Mouse (Mus musculus): ENCODE measurements at regions not wholly inside any gene's neighbourhood (a gene's known extent, or its start where the extent isn't known, plus 50 kb on each side); places are given as distances from the start of the nearest gene placed in this dataset.
"Not testable (repeated sequence)": the region's sequence is repeated elsewhere in the genome, so short reads cannot be mapped to it uniquely, and the experiment has no call there.

DNA sequence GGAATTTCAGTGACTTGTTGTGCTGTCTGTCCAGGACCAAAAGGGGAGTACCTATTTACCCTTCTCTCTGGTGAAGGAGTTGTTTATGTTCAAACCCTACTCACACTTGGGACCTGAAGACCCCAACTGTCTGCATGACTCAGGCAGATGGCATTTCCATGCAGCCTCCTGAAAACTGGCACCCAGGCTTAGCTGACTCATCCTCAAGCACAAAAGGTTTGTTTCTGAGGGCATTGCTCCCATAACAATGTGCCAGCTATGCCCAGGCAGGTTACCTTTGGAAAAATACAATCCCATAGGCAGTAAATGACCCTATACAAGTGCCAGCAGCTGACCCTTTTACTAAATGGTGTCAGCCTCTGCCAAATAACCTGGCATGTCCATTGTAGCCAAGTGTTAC is 1579.9 kb downstream of the Efna5 start:
- no peaks in the 10 kb centered on the region for H3K27me3 ChIP-seq (ENCODE audit: insufficient read depth, low read length)
- DNase-seq (ENCODE audit: low spot score): no peak
- H3K4me3 ChIP-seq (ENCODE audit: low read length): no peak overlapping the region
- ATAC-seq: no peak
- TF ChIP-seq CTCF (IDR thresholded peaks at IDR 0.05; ENCODE audit: low read depth): no peak
- no peaks in the 10 kb centered on the region for H3K36me3 ChIP-seq (ENCODE audit: insufficient read depth, low read length)
- H3K9me3 ChIP-seq (ENCODE audit: low read length): no peaks in the 10 kb centered on the region
- H3K27ac ChIP-seq: no peak overlapping the region
- peaks cover 3% of the 10 kb centered on the region; the same call in 1 of the 2 replicates for H3K4me1 ChIP-seq (ENCODE audit: insufficient read depth, low read length)
- H3K4me2 ChIP-seq (ENCODE audit: low read depth, low read length): no peak overlapping the region
- H3K9ac ChIP-seq (replicated peaks; ENCODE audit: low read length): no peak overlapping the region

DNA sequence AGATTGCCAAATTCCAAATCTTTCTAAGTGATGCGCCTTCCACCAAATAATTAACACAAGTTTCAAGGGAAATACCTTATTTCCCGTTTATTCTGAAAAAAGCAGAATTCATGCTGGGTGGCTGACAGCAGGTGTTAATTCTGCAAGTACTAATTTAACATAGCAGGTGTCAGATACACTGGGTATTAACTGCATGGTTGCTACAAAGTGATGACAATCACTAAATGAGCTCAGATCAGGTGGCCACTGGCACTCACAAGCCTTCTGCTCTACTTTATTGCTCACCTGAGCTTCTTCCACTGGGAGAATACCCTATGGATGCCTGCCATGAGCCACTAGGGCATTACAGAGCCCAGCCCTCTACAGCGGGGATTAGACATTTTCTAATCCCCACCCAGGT is 1590.0 kb downstream of the Efna5 start:
- ATAC-seq: no peak
- Histone ChIP-seq H3K4me3 (ENCODE audit: low read length) (no peak overlapping the region), H3K4me2 (ENCODE audit: low read depth, low read length) (no peak overlapping the region), H3K27me3 (ENCODE audit: insufficient read depth, low read length) (no peaks in the 10 kb centered on the region), H3K9ac (replicated peaks; ENCODE audit: low read length) (no peak overlapping the region), H3K27ac (no peak overlapping the region), H3K9me3 (ENCODE audit: low read length) (no peaks in the 10 kb centered on the region), H3K4me1 (ENCODE audit: insufficient read depth, low read length) (no peaks in the 10 kb centered on the region), H3K36me3 (ENCODE audit: insufficient read depth, low read length) (no peaks in the 10 kb centered on the region)
- DNase-seq (ENCODE audit: low spot score): peak; percentile 23
- no peak for TF ChIP-seq CTCF (IDR thresholded peaks at IDR 0.05; ENCODE audit: low read depth)
- WGBS: 62% methylated on average over 3 of the region's 3 CpGs

DNA sequence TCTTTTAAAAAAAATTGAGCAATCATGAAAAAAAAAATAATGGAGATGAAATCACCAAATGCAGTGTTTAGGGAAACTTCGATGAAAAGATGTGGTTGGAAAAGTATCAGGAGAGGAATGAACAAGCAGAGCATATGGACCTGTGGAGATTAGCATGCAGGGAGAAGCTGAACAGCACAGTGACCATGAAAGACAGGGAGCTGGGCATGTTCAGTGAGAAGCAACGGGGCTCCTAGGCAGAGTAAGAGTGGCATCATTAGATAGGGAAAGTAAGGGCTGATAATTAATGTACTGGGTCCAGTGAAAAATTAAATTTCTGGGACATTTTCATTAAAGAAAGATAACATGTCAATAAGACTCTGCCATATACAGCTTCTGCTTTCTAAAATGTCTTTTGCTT is 1592.5 kb downstream of the Efna5 start:
- 58% methylated on average over 2 of the region's 2 CpGs for WGBS
- no peak overlapping the region for H3K9ac ChIP-seq (replicated peaks; ENCODE audit: low read length)
- no peak for DNase-seq (ENCODE audit: low spot score)

DNA sequence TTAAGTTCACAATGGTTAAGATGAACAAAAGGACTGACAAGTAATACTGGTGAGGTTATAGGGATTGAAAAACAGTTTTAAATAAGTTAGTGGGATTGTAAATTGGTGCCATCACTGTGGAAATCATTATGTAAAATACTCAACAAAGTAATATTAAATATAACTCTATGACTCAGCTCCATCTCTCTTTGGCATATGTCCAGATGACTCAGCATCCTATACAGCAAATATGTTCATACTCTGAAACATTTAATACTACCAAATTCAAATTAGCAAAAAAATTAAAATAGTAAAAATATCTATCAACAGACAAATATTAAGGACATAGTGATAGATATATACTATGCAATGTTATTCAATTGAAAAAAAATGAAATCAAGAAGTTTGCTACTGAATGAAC is 1607.5 kb downstream of the Efna5 start:
- Histone ChIP-seq H3K27ac (no peak overlapping the region), H3K27me3 (ENCODE audit: insufficient read depth, low read length) (no peaks in the 10 kb centered on the region), H3K36me3 (ENCODE audit: insufficient read depth, low read length) (no peaks in the 10 kb centered on the region), H3K4me3 (ENCODE audit: low read length) (no peak overlapping the region), H3K9ac (replicated peaks; ENCODE audit: low read length) (no peak overlapping the region), H3K4me1 (ENCODE audit: insufficient read depth, low read length) (no peaks in the 10 kb centered on the region), H3K9me3 (ENCODE audit: low read length) (no peaks in the 10 kb centered on the region), H3K4me2 (ENCODE audit: low read depth, low read length) (no peak overlapping the region)
- ATAC-seq (no peak), DNase-seq (ENCODE audit: low spot score) (no peak)
- TF ChIP-seq CTCF (IDR thresholded peaks at IDR 0.05; ENCODE audit: low read depth): no peak

More for the DNA sequence above, 1592.5 kb downstream of the Efna5 start:
- no peak for ATAC-seq
- Histone ChIP-seq H3K4me1 (ENCODE audit: insufficient read depth, low read length) (no peaks in the 10 kb centered on the region), H3K36me3 (ENCODE audit: insufficient read depth, low read length) (no peaks in the 10 kb centered on the region), H3K9me3 (ENCODE audit: low read length) (no peaks in the 10 kb centered on the region), H3K4me3 (ENCODE audit: low read length) (no peak overlapping the region), H3K27me3 (ENCODE audit: insufficient read depth, low read length) (no peaks in the 10 kb centered on the region), H3K4me2 (ENCODE audit: low read depth, low read length) (no peak overlapping the region), H3K27ac (no peak overlapping the region)
- no peak for TF ChIP-seq CTCF (IDR thresholded peaks at IDR 0.05; ENCODE audit: low read depth)

DNA sequence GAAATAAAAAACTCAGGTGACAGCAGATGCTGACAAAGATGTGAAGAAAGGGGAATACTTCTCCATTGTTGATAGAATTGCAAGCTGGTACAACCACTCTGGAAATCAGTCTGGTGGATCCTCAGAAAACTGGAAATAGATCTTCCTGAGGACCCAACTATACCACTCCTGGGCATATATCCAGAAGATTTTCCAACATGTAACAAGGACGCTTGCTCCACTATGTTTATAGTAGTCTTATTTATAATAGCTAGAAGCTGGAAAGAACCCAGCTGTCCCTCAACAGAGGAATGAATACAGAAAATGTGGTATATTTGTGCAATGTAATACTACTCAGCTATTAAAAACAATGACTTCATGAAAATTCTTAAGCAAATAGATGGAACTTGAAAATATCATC is 1624.6 kb downstream of the Efna5 start:
- H3K4me3 ChIP-seq (ENCODE audit: low read length); H3K36me3 ChIP-seq (ENCODE audit: insufficient read depth, low read length); H3K4me2 ChIP-seq (ENCODE audit: low read depth, low read length); H3K27me3 ChIP-seq (ENCODE audit: insufficient read depth, low read length); ATAC-seq; H3K9me3 ChIP-seq (ENCODE audit: low read length); H3K9ac ChIP-seq (replicated peaks; ENCODE audit: low read length); DNase-seq (ENCODE audit: low spot score); H3K27ac ChIP-seq; H3K4me1 ChIP-seq (ENCODE audit: insufficient read depth, low read length): not testable (repeated sequence)
- WGBS: 68% methylated on average over 1 of the region's 1 CpGs

DNA sequence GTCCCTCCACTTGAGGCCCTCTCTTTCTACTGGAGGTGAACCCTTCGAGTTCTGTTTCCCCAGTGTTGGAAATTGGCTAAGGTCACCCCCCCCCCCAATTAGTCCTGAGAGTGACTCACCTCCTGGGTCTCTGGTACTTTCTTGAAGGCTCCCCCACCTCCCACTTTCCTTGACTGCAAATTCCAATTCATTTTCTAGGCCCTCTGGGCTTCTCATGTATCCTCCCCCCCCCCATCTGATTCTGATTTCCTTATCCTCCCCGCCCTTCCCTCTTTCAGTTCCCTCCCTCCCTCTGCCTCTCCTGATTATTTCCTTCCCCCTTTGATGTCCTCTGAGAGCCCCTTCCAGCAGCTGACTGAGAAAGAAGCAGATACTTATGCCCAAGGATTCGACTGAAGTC is 1632.7 kb downstream of the Efna5 start:
- Histone ChIP-seq H3K4me2 (ENCODE audit: low read depth, low read length) (no peak overlapping the region), H3K27ac (no peak overlapping the region), H3K9me3 (ENCODE audit: low read length) (no peaks in the 10 kb centered on the region), H3K4me3 (ENCODE audit: low read length) (no peak overlapping the region), H3K36me3 (ENCODE audit: insufficient read depth, low read length) (no peaks in the 10 kb centered on the region), H3K9ac (replicated peaks; ENCODE audit: low read length) (no peak overlapping the region), H3K27me3 (ENCODE audit: insufficient read depth, low read length) (no peaks in the 10 kb centered on the region), H3K4me1 (ENCODE audit: insufficient read depth, low read length) (no peaks in the 10 kb centered on the region)
- no peak for ATAC-seq
- no peak for DNase-seq (ENCODE audit: low spot score)
- 81% methylated on average over 3 of the region's 3 CpGs for WGBS
- TF ChIP-seq CTCF (IDR thresholded peaks at IDR 0.05; ENCODE audit: low read depth): no peak

DNA sequence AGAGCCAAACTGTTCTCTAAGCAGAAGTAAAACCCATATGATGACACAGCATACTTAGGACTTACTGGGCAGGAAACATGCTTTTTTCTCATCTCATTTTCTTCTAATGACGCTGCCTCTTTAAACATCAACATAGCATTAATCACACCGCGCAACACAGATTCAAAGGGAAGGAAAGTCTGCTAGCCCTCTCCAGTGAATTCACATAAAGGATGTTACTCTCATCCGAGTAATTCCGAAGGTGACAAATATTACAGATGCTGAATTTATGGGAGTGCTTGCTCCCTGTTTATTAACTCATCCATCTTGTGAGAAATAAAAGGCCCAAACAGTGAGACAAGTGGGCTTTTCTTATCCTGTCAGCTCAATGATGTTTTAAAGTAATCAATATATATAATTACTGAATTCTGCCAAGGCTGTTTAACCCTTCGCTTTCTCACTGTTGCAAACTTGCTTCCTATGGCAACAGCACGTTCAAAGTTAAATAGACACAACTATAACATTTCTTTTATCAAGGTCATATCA is 1663.9 kb downstream of the Efna5 start:
- Histone ChIP-seq H3K4me2 (ENCODE audit: low read depth, low read length) (no peak overlapping the region), H3K9ac (replicated peaks; ENCODE audit: low read length) (no peak overlapping the region), H3K36me3 (ENCODE audit: insufficient read depth, low read length) (no peaks in the 10 kb centered on the region), H3K27ac (no peak overlapping the region), H3K4me3 (ENCODE audit: low read length) (no peak overlapping the region), H3K4me1 (ENCODE audit: insufficient read depth, low read length) (no peaks in the 10 kb centered on the region), H3K9me3 (ENCODE audit: low read length) (no peaks in the 10 kb centered on the region), H3K27me3 (ENCODE audit: insufficient read depth, low read length) (no peaks in the 10 kb centered on the region)
- DNase-seq (ENCODE audit: low spot score) (peak; percentile 25), ATAC-seq (no peak)
- no peak for TF ChIP-seq CTCF (IDR thresholded peaks at IDR 0.05; ENCODE audit: low read depth)
- 60% methylated on average over 7 of the region's 7 CpGs for WGBS

All from hindbrain, postnatal 0 days (tissue).